Mouse (Mus musculus) cortical plate, adult 2 months (tissue): ENCODE data around the gene Nfe2.

Experiments used
- CTCF ChIP-seq: fragments of 200-500 bp; IDR thresholded peaks from 2 replicates; pipeline ENCODE4 v1.5.1; 2011; ENCODE audit warnings: mild to moderate bottlenecking, control low read depth, low read length; ENCODE audit not compliant: insufficient read depth; ENCODE audit errors: extremely low read depth
- POLR2A ChIP-seq: fragments of 200-500 bp; IDR thresholded peaks from 2 replicates; pipeline ENCODE4 v1.6.1; 2011; ENCODE audit warnings: mild to moderate bottlenecking, low read length, control low read depth; ENCODE audit not compliant: insufficient read depth; ENCODE audit errors: extremely low read depth

DNA sequence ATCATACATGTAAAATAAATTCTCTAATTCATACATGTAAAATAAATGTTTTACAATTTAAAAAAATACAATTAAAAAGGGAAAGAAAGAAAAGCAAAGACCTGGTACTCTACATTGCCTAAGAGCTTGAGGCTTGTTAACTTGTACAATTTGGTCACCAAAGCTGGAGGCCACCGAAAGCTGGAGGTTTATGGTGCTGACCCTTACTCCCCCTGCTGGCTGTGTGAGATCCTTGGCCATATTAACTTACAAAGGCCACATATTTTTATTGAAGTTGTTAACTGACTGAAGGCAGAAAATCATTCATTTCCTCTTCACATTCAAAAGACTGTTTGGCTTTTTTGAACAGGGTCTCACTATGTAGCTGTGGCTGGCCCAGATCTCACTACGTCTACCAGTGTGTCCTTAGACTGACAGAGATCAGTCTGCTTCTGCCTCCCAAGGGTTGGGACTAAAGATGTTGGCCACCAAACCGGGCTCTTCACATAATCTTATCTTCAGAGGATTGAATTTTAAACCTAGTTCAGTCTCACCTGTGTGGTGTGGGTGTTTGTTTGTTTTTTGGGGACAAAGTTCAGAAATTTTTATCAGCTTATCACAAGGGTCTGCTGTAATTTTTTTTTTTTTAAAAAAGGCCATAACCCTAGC, 22.7 kb upstream of the Nfe2 start:
- TF ChIP-seq POLR2A: no peak
- TF ChIP-seq CTCF: peak; percentile 30; the same call in 1 of the 2 replicates
